In genomic region chr2:109935194-109935593, GRCm38 (mm10) we compare ENCODE assay signal across 28 mouse cellular contexts.
"Had no signal": no experiment of that assay in that cellular context is flagged by ENCODE, and none has a peak within 500 bp of the region (broad histone marks: within the 10 kb centered on the region; RNA-seq: fewer than 3 reads in every experiment).

No protein-coding gene starts in this region.

- H3K36me3 ChIP-seq: heart, embryonic 15.5 days; hindbrain, embryonic 12.5 days; intestine, embryonic 15.5 days; liver, embryonic 13.5 days; liver, embryonic 15.5 days had no signal

- H3K27ac ChIP-seq: heart, adult 2 months; heart, embryonic 13.5 days; heart, embryonic 15.5 days; hindbrain, embryonic 10.5 days; hindbrain, embryonic 12.5 days; hindbrain, embryonic 14.5 days; intestine, embryonic 15.5 days; layer of hippocampus, adult 2 months; left cerebral cortex, adult 2 months; limb, embryonic 10.5 days; limb, embryonic 12.5 days; liver, embryonic 13.5 days had no signal

- H3K9ac ChIP-seq: heart, embryonic 13.5 days; heart, embryonic 15.5 days; hindbrain, embryonic 12.5 days; hindbrain, embryonic 14.5 days; intestine, embryonic 15.5 days; limb, embryonic 12.5 days; liver, embryonic 13.5 days; liver, embryonic 15.5 days; liver, postnatal 0 days had no signal

- H3K9me3 ChIP-seq: heart, embryonic 13.5 days; heart, embryonic 15.5 days; hindbrain, embryonic 10.5 days; hindbrain, embryonic 12.5 days; intestine, embryonic 15.5 days; limb, embryonic 10.5 days; limb, embryonic 12.5 days; liver, embryonic 13.5 days; liver, embryonic 15.5 days had no signal

- H3K27me3 ChIP-seq: heart, embryonic 13.5 days; heart, embryonic 15.5 days; hindbrain, embryonic 12.5 days; intestine, embryonic 15.5 days; limb, embryonic 12.5 days; liver, embryonic 13.5 days; liver, embryonic 15.5 days had no signal

- H3K4me2 ChIP-seq: heart, embryonic 11.5 days; heart, embryonic 13.5 days; heart, embryonic 15.5 days; hindbrain, embryonic 12.5 days; hindbrain, embryonic 14.5 days; intestine, embryonic 15.5 days; limb, embryonic 12.5 days; liver, embryonic 11.5 days; liver, embryonic 13.5 days; liver, embryonic 15.5 days had no signal

- ATAC-seq: hindbrain, embryonic 16.5 days; inflammation-experienced regulatory T-cells, adult 6 months; intestine, embryonic 15.5 days had no signal

- H3K4me3 ChIP-seq: gastrocnemius, adult 2 months; heart, adult 2 months; heart, embryonic 13.5 days; heart, embryonic 15.5 days; hindbrain, embryonic 10.5 days; hindbrain, embryonic 12.5 days; intestine, embryonic 15.5 days; layer of hippocampus, adult 2 months; left cerebral cortex, adult 2 months; limb, embryonic 10.5 days; limb, embryonic 12.5 days; liver, embryonic 13.5 days; liver, embryonic 15.5 days had no signal

- DNase-seq: gastrocnemius, adult 2 months; gastrocnemius, postnatal 10 days; gastrocnemius, postnatal 25 days; heart, adult 2 months; heart, postnatal 14 days; heart, postnatal 4 days; kidney, adult 18-20 months; kidney, adult 8-10 months; kidney, postnatal 10 days; kidney, postnatal 25 days; kidney, postnatal 4 days; liver, embryonic 13.5 days; liver, postnatal 0 days had no signal
